Mouse (Mus musculus): ENCODE results near the gene Has3. TPM values are rescaled to one million over a fixed set of nuclear protein-coding genes. Genes with fewer than 3 reads are reported as not detected.
"Not testable (repeated sequence)": the region's sequence is repeated elsewhere in the genome, so short reads cannot be mapped to it uniquely, and the experiment has no call there.

Has3 gene
- polyA plus RNA-seq, 1 experiment from 2014 or later = 0.39 TPM

DNA sequence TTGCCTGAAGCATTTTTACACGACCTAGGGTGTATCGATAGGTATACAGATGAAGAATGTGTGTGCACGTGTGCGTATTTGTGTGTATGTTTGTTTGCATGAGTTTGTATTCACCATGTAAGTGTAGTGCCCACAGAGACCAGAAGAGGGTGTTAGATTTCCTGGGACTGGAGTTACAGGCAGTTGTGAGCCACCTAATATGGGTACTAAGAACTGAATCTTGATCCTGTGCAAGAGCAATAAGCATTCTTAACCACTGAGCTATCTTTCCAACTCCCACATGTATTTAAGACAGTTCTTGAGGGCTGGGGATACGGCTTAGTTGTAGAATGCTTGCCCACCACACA, 50.3 kb downstream of the Has3 start:
- H3K36me3 ChIP-seq (ENCODE audit: control insufficient read depth, insufficient read depth, low read length) = no peaks in the 10 kb centered on the region
- ATAC-seq (ENCODE audit: low FRiP score) = no peak
- H3K27me3 ChIP-seq (ENCODE audit: control insufficient read depth, insufficient read depth, low read length) = no peaks in the 10 kb centered on the region

DNA sequence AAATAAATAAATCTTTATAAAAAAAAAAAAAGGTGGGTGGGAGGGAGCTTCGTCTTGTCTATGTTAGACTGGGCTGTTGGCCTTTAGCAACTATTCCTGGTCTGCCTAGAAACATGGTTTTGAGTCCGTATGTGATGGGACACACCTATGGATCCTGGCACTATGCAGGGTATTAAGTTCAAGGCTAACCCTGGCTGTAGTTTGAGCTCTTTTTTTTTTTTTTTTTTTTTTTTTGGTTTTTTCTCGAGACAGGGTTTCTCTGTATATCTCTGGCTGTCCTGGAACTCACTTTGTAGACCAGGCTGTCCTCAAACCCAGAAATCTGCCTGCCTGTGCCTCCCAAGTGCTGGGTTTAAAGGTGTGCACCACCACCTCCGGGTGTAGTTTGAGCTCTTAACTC, 54.0 kb downstream of the Has3 start:
- no peak overlapping the region for H3K4me2 ChIP-seq (replicated peaks; ENCODE audit: low read depth, low read length)
- ATAC-seq (ENCODE audit: low FRiP score) (no peak), DNase-seq (ENCODE audit: low spot score) (no peak)
- H3K27ac ChIP-seq (ENCODE audit: low read depth, low read length) = no peak overlapping the region
- WGBS = 96% methylated on average over 4 of the region's 4 CpGs
- H3K9me3 ChIP-seq (ENCODE audit: control insufficient read depth, low read length) = no peaks in the 10 kb centered on the region
- no peak overlapping the region for H3K9ac ChIP-seq (ENCODE audit: low read depth, low read length)
- H3K36me3 ChIP-seq (ENCODE audit: control insufficient read depth, insufficient read depth, low read length) = no peaks in the 10 kb centered on the region
- no peaks in the 10 kb centered on the region for H3K4me1 ChIP-seq (replicated peaks; ENCODE audit: control insufficient read depth, insufficient read depth, low read length)
- H3K4me3 ChIP-seq (ENCODE audit: low read depth, low read length) = no peak overlapping the region
- H3K27me3 ChIP-seq (ENCODE audit: control insufficient read depth, insufficient read depth, low read length) = no peaks in the 10 kb centered on the region

More for the DNA sequence above, 50.3 kb downstream of the Has3 start:
- H3K4me3 ChIP-seq (ENCODE audit: low read depth, low read length) = no peak overlapping the region
- no peaks in the 10 kb centered on the region for H3K9me3 ChIP-seq (ENCODE audit: control insufficient read depth, low read length)
- H3K9ac ChIP-seq (ENCODE audit: low read depth, low read length) = no peak overlapping the region
- H3K4me2 ChIP-seq (replicated peaks; ENCODE audit: low read depth, low read length) = no peak overlapping the region
- no peak for DNase-seq (ENCODE audit: low spot score)
- no peaks in the 10 kb centered on the region for H3K4me1 ChIP-seq (replicated peaks; ENCODE audit: control insufficient read depth, insufficient read depth, low read length)
- 99% methylated on average over 5 of the region's 5 CpGs for WGBS
- H3K27ac ChIP-seq (ENCODE audit: low read depth, low read length) = no peak overlapping the region

DNA sequence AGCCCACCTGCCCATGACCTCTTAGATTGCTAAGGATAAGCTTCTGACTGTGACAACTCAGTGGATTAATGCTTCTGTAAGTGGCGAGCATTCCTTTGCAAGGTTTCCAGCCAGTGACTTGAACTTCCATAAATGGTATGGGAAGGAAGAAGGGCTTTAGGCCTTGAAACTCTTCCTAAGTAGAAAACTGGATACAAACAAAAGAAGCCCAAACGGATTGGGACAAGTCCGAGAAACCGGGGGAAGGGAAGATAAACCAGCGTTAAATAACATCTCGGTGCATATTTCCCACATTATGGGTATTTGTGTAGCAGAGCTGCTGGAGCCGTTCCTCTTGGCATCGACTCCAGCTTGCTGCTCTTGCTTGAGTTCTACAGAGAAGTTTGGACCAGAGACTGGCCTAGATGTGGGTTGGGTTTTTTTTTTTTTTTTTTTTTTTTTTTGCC, 54.9 kb downstream of the Has3 start:
- ATAC-seq (ENCODE audit: low FRiP score) (no peak), DNase-seq (ENCODE audit: low spot score) (no peak)
- Histone ChIP-seq H3K4me1 (replicated peaks; ENCODE audit: control insufficient read depth, insufficient read depth, low read length) (no peaks in the 10 kb centered on the region), H3K9ac (ENCODE audit: low read depth, low read length) (no peak overlapping the region), H3K27ac (ENCODE audit: low read depth, low read length) (no peak overlapping the region), H3K4me3 (ENCODE audit: low read depth, low read length) (no peak overlapping the region), H3K27me3 (ENCODE audit: control insufficient read depth, insufficient read depth, low read length) (no peaks in the 10 kb centered on the region), H3K36me3 (ENCODE audit: control insufficient read depth, insufficient read depth, low read length) (no peaks in the 10 kb centered on the region), H3K4me2 (replicated peaks; ENCODE audit: low read depth, low read length) (no peak overlapping the region), H3K9me3 (ENCODE audit: control insufficient read depth, low read length) (no peaks in the 10 kb centered on the region)
- 88% methylated on average over 8 of the region's 8 CpGs for WGBS

DNA sequence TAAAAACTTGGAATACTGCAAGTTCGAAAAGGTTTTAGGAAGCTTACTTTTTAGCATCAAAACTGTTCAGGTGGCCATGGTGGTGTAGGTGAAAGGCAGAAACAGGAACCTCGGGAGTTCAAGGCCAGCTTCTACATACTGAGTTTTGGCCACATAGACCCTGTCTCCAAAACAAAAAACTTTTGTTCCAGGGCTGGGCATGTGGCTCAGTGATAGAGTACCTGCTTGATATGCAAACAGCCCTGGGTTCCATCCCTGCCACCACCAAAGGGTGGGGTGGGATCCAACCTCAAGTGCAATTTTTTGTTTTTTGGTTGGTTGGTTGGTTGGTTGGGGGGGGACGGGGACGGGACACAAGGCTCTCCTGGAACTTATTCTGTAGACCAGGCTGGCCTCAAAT, 55.4 kb downstream of the Has3 start:
- no peaks in the 10 kb centered on the region for H3K36me3 ChIP-seq (ENCODE audit: control insufficient read depth, insufficient read depth, low read length)
- H3K4me3 ChIP-seq (ENCODE audit: low read depth, low read length) = no peak overlapping the region
- no peak overlapping the region for H3K9ac ChIP-seq (ENCODE audit: low read depth, low read length)
- H3K4me2 ChIP-seq (replicated peaks; ENCODE audit: low read depth, low read length) = no peak overlapping the region
- H3K9me3 ChIP-seq (ENCODE audit: control insufficient read depth, low read length) = no peaks in the 10 kb centered on the region
- WGBS = 93% methylated on average over 4 of the region's 4 CpGs
- DNase-seq (ENCODE audit: low spot score) (no peak), ATAC-seq (ENCODE audit: low FRiP score) (no peak)
- H3K4me1 ChIP-seq (replicated peaks; ENCODE audit: control insufficient read depth, insufficient read depth, low read length) = no peaks in the 10 kb centered on the region
- H3K27me3 ChIP-seq (ENCODE audit: control insufficient read depth, insufficient read depth, low read length) = no peaks in the 10 kb centered on the region
- no peak overlapping the region for H3K27ac ChIP-seq (ENCODE audit: low read depth, low read length)

DNA sequence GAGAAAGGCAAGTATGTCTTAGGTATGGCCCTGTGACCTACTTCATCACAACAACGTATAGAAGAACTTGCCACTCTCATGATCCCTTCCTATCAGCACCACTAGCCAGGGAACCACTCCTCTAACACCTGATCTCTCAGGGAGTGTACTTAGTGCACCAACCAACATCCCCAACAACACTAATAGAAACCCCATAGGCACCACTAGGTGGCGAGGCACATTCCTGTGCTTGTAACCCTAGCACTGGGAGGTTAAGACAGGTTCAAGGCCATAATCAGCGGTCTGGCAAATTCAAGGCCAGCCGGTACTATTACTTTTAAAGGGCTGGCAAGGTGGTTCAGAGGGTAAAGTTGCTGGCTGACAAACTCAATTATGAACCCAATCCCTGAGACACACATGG, 57.2 kb downstream of the Has3 start:
- no peaks in the 10 kb centered on the region for H3K4me1 ChIP-seq (replicated peaks; ENCODE audit: control insufficient read depth, insufficient read depth, low read length)
- WGBS = 52% methylated on average over 4 of the region's 4 CpGs
- H3K36me3 ChIP-seq (ENCODE audit: control insufficient read depth, insufficient read depth, low read length) = no peaks in the 10 kb centered on the region
- no peak overlapping the region for H3K27ac ChIP-seq (ENCODE audit: low read depth, low read length)
- DNase-seq (ENCODE audit: low spot score) (peak; percentile 20), ATAC-seq (ENCODE audit: low FRiP score) (no peak)
- no peaks in the 10 kb centered on the region for H3K9me3 ChIP-seq (ENCODE audit: control insufficient read depth, low read length)
- no peaks in the 10 kb centered on the region for H3K27me3 ChIP-seq (ENCODE audit: control insufficient read depth, insufficient read depth, low read length)
- H3K4me3 ChIP-seq (ENCODE audit: low read depth, low read length) = no peak overlapping the region
- H3K4me2 ChIP-seq (replicated peaks; ENCODE audit: low read depth, low read length) = no peak overlapping the region
- no peak overlapping the region for H3K9ac ChIP-seq (ENCODE audit: low read depth, low read length)

DNA sequence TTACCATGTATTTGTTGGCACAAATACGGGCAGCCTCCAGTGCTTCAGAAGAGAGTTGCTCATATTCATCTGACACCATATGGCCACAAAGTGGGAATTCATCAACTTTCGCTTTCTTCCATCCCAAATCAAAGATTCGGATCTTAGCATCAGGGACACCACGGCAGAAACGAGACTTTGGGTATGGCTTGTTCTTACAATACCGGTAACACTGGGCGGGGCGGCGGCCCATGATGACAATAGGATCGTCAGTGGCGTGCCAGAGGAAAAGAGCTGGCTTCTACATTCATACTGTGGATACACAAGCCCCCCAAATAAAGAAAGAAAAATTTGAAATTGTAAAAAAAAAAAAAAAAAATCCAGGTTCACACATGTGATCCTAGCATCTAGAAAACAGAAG, 58.1 kb downstream of the Has3 start:
- H3K27me3 ChIP-seq (ENCODE audit: control insufficient read depth, insufficient read depth, low read length); H3K9ac ChIP-seq (ENCODE audit: low read depth, low read length); H3K4me1 ChIP-seq (replicated peaks; ENCODE audit: control insufficient read depth, insufficient read depth, low read length); H3K4me2 ChIP-seq (replicated peaks; ENCODE audit: low read depth, low read length); H3K27ac ChIP-seq (ENCODE audit: low read depth, low read length); ATAC-seq (ENCODE audit: low FRiP score); DNase-seq (ENCODE audit: low spot score); H3K9me3 ChIP-seq (ENCODE audit: control insufficient read depth, low read length); H3K4me3 ChIP-seq (ENCODE audit: low read depth, low read length); H3K36me3 ChIP-seq (ENCODE audit: control insufficient read depth, insufficient read depth, low read length): not testable (repeated sequence)
- WGBS = 94% methylated on average over 10 of the region's 11 CpGs

DNA sequence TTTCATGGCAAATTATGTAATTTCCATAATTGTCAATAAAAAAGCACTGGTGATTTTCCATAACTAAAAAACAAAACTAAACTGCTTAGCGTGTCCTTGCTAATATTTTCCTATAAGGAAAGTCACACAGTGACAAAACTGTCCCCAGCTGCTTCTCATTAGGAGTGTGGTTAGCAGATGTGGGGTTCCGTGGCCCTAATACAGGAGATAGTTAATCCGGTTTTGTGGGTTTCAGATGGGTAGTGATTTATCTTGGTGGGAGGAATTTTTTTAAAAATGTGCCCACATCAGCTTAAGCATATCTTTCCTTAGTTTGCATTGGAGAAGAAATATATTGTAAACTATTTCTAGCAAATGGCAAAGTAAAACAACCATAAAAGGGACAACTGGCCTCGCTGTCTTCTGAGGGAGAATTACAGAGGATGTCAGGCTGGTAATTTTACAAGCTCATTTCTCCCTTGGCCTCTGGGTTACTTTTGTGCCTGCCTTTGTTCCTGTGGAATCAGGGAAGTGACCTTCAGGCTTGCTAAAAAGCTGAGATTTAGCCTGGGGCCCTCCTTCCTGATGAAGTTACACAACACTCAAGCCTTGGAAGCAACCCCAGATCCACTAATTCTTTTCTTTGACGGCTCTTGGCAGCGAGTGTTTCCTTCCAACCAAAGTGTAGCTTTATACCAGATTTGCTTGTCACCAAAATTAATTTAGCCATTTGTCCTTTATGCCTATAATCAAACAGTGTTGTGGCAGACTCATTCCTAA, 59.3 kb downstream of the Has3 start:
- ATAC-seq (ENCODE audit: low FRiP score) = no peak
- Histone ChIP-seq H3K9me3 (ENCODE audit: control insufficient read depth, low read length) (no peaks in the 10 kb centered on the region), H3K36me3 (ENCODE audit: control insufficient read depth, insufficient read depth, low read length) (no peaks in the 10 kb centered on the region), H3K4me3 (ENCODE audit: low read depth, low read length) (no peak overlapping the region), H3K27ac (ENCODE audit: low read depth, low read length) (no peak overlapping the region), H3K9ac (ENCODE audit: low read depth, low read length) (no peak overlapping the region), H3K27me3 (ENCODE audit: control insufficient read depth, insufficient read depth, low read length) (no peaks in the 10 kb centered on the region; the same call in 1 of the 2 replicates), H3K4me2 (replicated peaks; ENCODE audit: low read depth, low read length) (no peak overlapping the region), H3K4me1 (replicated peaks; ENCODE audit: control insufficient read depth, insufficient read depth, low read length) (no peaks in the 10 kb centered on the region)
- DNase-seq (ENCODE audit: low spot score) = no peak
- WGBS = 71% methylated on average over 6 of the region's 6 CpGs

DNA sequence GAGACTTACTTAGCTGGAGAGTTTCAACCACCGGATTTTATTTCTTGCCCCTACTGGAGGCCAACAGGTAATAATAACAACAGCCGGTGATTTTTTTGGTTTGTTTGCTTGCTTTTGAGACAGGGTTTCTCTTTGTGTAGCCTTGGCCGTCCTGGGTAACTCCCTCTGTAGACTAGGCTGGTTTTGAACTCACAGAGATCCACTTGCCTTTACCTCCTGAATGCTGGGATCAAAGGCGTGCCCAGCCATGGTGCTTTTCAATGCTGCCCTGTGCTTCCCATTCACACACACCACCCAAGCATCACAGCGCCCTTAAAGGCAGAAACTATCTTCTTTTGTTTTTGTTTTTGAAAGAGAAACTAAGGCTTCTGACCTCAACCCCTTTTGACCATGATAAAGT, 59.9 kb downstream of the Has3 start:
- DNase-seq (ENCODE audit: low spot score) (no peak), ATAC-seq (ENCODE audit: low FRiP score) (no peak)
- Histone ChIP-seq H3K27me3 (ENCODE audit: control insufficient read depth, insufficient read depth, low read length) (no peaks in the 10 kb centered on the region; the same call in 1 of the 2 replicates), H3K27ac (ENCODE audit: low read depth, low read length) (no peak overlapping the region), H3K4me1 (replicated peaks; ENCODE audit: control insufficient read depth, insufficient read depth, low read length) (no peaks in the 10 kb centered on the region), H3K9ac (ENCODE audit: low read depth, low read length) (no peak overlapping the region), H3K9me3 (ENCODE audit: control insufficient read depth, low read length) (no peaks in the 10 kb centered on the region), H3K36me3 (ENCODE audit: control insufficient read depth, insufficient read depth, low read length) (no peaks in the 10 kb centered on the region), H3K4me2 (replicated peaks; ENCODE audit: low read depth, low read length) (no peak overlapping the region), H3K4me3 (ENCODE audit: low read depth, low read length) (no peak overlapping the region)
- WGBS = 81% methylated on average over 5 of the region's 5 CpGs

DNA sequence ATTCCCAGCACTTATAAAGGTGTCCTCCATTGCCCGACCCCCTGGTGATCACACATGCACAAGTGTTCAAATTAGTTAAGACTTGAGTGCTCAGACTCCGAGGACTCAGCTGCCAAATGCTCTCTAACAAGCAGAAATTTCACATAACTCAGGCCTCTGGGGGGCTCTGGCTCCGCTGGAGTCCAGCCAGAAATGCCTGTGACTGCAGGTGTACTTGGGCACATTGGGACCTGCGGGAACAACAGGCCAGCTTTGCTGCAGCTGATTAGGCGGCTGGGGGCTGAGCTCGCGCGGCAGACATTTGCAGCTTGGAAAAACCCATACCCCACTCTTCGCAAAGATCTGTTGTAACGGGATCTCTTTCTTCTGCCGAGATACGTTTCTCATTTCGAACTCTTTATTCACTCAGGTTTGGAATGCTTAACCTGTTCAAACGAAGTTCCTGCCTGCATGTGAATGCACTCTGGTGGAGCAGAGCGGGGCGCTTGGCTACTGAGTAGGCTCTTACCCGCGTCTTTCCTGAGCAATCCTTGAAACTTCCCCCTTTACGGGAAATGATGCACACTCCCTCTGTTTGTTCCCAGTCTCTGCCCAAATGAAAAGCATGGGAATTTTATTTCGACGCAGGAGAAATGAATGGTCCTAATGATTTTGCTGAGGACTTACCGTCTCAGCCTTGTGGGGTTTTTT, 62.5 kb downstream of the Has3 start:
- H3K4me2 ChIP-seq (replicated peaks; ENCODE audit: low read depth, low read length) = peak overlapping the region; percentile 26; the same call in 1 of the 2 replicates
- H3K9ac ChIP-seq (ENCODE audit: low read depth, low read length) = 0 out of 2 replicates have a peak overlapping the region, but pooled peaks have one; percentile 12
- H3K4me1 ChIP-seq (replicated peaks; ENCODE audit: control insufficient read depth, insufficient read depth, low read length) = peaks cover 4% of the 10 kb centered on the region
- ATAC-seq (ENCODE audit: low FRiP score) = no peak
- peak; percentile 30 for DNase-seq (ENCODE audit: low spot score)
- H3K4me3 ChIP-seq (ENCODE audit: low read depth, low read length) = no peak overlapping the region
- WGBS = 16% methylated on average over 22 of the region's 22 CpGs
- H3K36me3 ChIP-seq (ENCODE audit: control insufficient read depth, insufficient read depth, low read length) = no peaks in the 10 kb centered on the region
- no peaks in the 10 kb centered on the region for H3K9me3 ChIP-seq (ENCODE audit: control insufficient read depth, low read length)
- H3K27ac ChIP-seq (ENCODE audit: low read depth, low read length) = no peak overlapping the region
- no peaks in the 10 kb centered on the region; the same call in 1 of the 2 replicates for H3K27me3 ChIP-seq (ENCODE audit: control insufficient read depth, insufficient read depth, low read length)

All from hindbrain, embryonic 11.5 days (tissue).